Mouse (Mus musculus): ENCODE results near the gene Apba1.

Apba1 gene

DNA sequence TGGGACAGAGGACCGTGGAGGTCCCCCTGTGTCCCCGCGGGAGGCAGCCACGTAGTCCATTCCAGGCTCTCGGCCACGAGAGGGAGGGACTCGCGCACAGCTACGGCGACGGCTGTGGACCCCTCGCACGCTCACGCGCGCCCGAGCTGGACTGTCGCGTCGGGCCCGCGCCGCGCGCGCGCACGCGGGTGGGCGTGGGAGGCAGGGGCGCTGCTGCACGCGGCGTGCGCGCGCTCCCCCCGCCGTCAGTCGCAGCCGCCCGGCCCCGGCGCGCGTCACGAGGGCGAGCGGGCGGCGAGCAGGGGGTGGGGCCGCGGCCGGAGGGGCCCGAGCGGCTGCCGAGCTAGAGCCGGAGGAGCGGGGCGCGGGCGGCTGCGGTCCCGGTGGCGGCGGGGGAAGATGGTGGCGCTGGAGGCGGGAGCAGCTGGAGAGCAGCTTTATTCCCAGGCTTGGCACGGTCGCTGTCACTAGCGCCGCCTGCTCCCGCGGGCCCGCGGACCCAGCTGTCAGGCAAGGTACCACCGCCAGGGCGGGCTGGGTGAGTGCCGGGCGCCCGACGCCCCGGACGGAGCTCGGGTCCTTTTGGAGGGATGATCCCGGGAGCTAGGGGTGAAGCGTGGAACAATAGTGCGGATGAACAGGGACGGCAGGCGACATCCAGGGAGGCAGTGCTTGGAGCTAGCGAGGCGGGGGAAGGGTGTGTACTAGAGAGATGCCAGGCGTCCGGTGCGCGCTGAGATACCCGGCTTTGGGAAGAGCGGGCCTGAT, at the start of gene Apba1:
TSS of gene Apba1 (plus strand) at position 334 of the 768 bp plus-strand sequence.
- in situ Hi-C loops (cut with MseI, MboI), result no loop called here

DNA sequence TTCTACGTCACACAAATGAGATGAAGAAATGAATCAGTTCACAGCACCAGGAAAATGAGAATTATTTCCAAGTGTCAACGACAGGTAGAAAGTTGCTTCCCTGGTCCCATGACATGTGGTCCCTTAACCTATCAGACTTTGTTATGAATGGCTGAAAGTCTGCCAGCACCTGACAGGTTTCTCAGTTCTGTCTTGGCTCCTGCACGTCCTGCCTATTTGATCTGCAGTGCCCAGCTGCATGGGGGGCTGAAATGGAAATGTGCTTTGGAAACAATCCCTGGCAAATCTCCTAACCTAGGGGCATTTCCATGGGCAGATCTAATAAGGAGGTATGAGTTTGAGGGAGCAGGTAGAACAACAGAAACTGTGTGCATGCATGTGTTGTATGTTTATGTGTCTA, 12.2 kb upstream of the Apba1 start:
- in situ Hi-C loops (cut with MseI, MboI), result no loop called here

GRCm38 (mm10) chr19:23757011-23757410, 1.7 kb upstream of the Apba1 start:
- in situ Hi-C loops (cut with MseI, MboI), result no loop called here

DNA sequence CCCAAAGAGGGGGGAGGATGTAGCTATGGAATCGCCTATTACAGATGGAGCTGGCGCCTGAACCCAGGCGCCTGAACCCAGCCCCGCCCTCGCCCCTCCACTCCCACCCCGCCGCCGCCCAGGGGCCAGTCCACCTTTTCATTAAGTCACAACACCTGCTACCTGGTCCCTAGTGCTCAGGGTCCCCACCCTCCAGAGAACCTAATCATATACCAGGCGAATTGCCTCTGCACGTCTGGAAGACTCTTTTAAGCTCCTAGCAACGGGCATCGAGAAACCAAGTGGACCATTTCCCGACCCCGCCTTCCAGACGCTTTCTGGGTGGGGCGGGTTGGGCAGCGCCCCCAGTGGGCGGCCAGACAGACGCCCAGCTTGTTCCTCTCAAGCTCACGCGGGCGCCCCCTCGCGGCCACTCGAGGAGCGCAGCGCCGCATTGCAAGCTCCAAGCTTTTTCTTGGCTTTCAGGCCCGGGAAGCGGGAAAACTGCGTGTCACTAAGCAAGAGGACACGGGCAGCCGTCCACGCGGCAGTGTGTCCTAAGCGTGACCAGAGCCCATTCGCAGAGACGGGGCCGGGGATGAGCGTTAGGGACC, 630 bp upstream of the Apba1 start:
- in situ Hi-C loops (cut with MseI, MboI), result no loop called here

GRCm38 (mm10) chr19:23759322-23759945, 747 bp downstream of the Apba1 start:
- in situ Hi-C loops (cut with MseI, MboI), result no loop called here

DNA sequence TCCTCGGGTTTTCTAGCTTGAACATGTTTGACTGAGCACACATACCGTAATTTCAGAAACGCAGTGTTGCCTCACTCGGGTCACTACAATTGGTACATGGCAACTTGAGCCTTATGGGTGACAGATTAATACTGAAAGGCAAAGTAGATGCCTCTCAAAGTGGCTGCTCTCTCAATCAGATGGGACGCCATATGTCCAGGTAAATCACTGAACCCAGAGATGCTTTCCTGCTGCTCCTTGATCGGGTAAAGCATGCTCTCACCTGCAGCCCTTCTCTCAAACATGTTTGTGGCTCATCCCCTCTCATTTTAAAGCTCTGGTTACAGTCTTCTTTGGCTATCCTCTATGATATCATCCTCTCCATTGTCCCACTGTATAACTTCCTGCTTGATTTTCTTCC, 4.7 kb downstream of the Apba1 start:
- in situ Hi-C loops (cut with MseI, MboI), result no loop called here

- in situ Hi-C loops (cut with MseI, MboI), result no loop called here
Measured at GRCm38 (mm10) chr19:23764051-23764450, 5.4 kb downstream of the Apba1 start.

GRCm38 (mm10) chr19:23768864-23769263, 10.2 kb downstream of the Apba1 start:
- in situ Hi-C loops (cut with MseI, MboI), result no loop called here

DNA sequence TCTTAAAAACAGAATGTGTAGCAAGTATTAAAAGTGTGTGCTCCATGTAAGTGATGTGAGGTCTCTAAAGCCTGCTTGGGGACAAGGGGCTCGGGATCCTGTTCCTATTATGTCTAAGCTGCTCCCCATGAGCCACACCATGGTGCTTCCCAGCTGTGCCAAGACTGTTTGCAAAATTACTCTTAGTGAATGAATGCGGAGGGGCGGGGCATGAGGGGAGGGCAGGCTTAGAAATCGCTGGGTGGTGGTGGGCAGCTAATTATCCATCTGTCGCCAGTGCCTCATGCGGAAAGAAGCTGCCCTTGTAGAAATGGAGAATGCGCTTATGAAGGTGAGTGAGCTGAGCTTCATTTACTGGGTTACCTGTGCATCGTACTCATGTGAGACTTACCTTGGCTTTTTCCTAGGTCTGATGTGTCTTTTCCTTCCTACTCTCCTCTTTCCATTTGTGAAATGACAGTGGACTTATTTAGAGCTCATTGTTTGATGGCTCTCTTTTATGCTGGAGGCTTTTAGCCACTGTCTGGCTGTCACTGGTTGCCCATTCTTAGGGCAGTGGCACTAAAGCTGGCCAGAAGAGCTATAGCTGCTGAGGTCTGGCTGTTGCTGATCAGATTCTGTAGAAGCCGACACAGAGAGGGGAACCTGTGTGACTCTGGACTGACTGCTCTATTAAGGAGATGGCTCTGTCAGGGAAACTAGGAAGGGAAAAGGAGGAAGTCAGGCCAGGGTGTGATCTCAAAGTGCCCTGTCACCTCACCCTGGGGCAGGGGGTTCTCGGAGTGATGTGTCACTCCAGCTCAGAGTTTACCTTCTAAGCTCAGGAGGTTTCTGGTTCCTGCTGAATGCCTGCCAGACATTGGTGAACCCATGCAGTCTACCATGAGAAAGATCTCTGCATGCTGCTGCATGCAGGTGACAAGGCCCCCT, 12.1 kb downstream of the Apba1 start:
- in situ Hi-C loops (cut with MseI, MboI), result no loop called here

- in situ Hi-C loops (cut with MseI, MboI), result no loop called here
Measured at GRCm38 (mm10) chr19:23771971-23772370, 13.3 kb downstream of the Apba1 start.

DNA sequence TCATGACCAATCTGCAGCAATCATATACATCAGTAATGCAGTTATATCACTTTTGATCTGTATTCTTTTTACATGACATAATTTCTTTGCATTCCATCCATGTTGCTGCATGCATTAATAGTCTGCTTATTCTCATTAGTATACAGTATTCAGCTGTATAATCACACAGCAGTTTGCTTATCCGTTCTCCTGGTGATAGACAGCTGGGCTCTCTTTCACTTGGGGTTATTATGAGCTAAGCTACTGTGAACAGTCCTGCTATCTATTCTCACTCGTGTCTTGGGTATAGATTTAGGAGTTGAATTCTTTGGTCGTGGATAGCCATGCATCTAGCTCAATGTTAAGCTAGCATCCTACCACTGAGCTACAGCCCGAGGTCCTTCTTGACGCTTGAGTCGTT, 16.7 kb downstream of the Apba1 start:
- in situ Hi-C loops (cut with MseI, MboI), result no loop called here

- in situ Hi-C loops (cut with MseI, MboI), result no loop called here
Measured at GRCm38 (mm10) chr19:23779130-23779529, 20.4 kb downstream of the Apba1 start.

DNA sequence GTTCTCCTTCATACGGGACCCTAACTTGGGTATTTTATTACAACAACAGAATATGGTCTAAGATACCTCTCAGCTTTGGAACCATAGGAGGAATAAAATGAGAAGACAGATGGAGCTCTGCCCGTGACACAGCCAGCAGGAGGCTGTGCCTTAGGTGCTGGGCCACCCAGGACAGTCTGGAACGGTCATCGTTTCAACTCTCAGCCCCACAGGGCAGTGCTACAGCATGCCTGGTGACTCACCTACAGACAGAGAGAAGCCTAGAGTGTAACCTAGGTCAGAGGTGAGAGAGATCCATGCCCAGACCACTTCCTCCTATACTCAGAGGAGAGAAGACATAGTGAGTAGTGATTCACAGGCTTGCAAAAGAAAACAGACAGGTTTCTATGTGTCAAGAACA, 21.4 kb downstream of the Apba1 start:
- in situ Hi-C loops (cut with MseI, MboI), result no loop called here

- in situ Hi-C loops (cut with MseI, MboI), result no loop called here
Measured at GRCm38 (mm10) chr19:23781968-23782367, 23.3 kb downstream of the Apba1 start.

DNA sequence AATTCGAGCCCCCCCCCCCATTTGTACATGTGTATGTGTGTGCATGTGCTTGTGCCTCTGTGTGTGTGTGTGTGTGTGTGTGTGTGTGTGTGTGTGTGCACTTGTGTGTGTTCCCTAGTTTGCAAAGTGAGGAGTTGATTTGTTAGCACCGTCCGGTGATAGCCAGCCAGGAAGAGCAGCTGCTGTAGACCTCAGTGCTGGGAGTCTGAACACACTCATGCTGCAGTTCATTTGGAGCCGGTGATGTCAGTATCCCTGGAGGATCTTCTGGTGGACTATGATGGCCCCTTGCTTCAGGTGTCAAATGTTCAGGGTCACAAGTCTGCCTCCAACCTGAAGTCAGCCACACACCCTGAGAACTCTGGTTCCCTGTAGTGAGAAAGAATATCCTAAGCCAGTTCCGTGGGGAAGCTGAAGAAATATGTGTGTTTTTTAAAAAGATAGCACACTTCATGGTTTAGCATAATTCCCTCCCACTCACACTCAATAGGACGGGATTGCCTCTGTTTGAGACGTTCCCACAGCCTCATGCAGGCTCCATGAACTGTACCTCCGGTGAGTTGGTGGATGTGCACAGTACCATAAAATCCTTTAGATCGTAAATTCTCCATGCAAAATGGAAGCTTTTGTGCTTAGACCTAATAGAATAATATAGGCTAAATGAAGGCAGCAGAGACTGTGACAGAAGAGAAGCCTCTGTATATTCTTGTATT, 29.9 kb downstream of the Apba1 start:
- in situ Hi-C loops (cut with MseI, MboI), result no loop called here

GRCm38 (mm10) chr19:23791704-23792103, 33.0 kb downstream of the Apba1 start:
- in situ Hi-C loops (cut with MseI, MboI), result no loop called here

- in situ Hi-C loops (cut with MseI, MboI), result no loop called here
Measured at GRCm38 (mm10) chr19:23792559-23792958, 33.9 kb downstream of the Apba1 start.

GRCm38 (mm10) chr19:23794491-23794890, 35.8 kb downstream of the Apba1 start:
- in situ Hi-C loops (cut with MseI, MboI), result no loop called here

- in situ Hi-C loops (cut with MseI, MboI), result no loop called here
Measured at GRCm38 (mm10) chr19:23795156-23795555, 36.5 kb downstream of the Apba1 start.

- in situ Hi-C loops (cut with MseI, MboI), result no loop called here
Measured at GRCm38 (mm10) chr19:23801174-23801573, 42.5 kb downstream of the Apba1 start.

DNA sequence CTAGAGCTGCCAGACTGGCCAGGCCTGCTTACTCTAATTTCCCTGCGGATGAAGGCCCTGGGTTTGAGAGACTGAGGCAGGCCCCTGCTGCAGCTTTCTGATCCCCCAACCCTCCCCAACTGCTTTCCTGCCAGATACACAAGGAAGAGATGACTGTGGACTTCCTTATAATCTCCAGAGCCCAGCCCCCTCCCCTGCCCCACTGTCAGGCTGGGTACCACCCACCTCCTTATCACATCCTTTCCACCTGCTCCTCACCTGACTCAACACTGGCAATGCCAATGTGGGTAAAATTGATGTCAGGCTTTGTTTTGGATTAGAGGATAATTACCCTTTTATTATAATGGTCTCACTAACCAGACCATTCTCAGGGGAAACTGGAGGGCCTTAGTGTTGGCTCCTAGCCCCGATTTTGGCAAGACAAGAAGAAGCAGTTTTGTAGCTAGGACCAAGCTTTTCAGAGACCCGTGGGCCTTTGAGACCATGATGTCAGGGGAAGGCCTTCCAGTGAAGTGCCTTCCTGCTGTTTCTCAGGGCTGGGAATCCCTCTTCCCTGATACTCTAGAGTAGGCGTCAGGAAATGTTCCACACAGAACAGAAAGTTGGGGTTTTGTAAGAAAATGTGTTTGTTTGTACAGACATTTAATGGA, 44.7 kb downstream of the Apba1 start:
- in situ Hi-C loops (cut with MseI, MboI), result no loop called here

Measured in mouse trophoblast stem cell (cell line).